Mouse (Mus musculus) subcutaneous adipose tissue, adult 2 months (tissue): Measurements from ENCODE around the gene Tubgcp2. TPM values are rescaled to one million over a fixed set of nuclear protein-coding genes. Genes with fewer than 3 reads are reported as not detected.

Experiments
- polyA plus RNA-seq: library from polyadenylated mRNA; depleted of rRNA; stranded (reverse); fragments of >200 nt; gene quantifications from 2 replicates; pipeline ENCODE4 v1.2.3, GENCODE M21; 2012; ENCODE audit warnings: low replicate concordance; rRNA removed

The Tubgcp2 gene
- polyA plus RNA-seq: 28.2 and 39.2 TPM in 2 replicates

GRCm38 (mm10) chr7:140036281-140037170, at the start of gene Tubgcp2, which contains the start of gene Zfp511:
Tubgcp2 (minus strand) TSS chr7:140036669.
Zfp511 (plus strand) TSS chr7:140036391.

GRCm38 (mm10) chr7:140082242-140082678, 45.8 kb upstream of the Tubgcp2 start, which contains the start of gene Caly:
Caly (minus strand) TSS chr7:140082548.

DNA sequence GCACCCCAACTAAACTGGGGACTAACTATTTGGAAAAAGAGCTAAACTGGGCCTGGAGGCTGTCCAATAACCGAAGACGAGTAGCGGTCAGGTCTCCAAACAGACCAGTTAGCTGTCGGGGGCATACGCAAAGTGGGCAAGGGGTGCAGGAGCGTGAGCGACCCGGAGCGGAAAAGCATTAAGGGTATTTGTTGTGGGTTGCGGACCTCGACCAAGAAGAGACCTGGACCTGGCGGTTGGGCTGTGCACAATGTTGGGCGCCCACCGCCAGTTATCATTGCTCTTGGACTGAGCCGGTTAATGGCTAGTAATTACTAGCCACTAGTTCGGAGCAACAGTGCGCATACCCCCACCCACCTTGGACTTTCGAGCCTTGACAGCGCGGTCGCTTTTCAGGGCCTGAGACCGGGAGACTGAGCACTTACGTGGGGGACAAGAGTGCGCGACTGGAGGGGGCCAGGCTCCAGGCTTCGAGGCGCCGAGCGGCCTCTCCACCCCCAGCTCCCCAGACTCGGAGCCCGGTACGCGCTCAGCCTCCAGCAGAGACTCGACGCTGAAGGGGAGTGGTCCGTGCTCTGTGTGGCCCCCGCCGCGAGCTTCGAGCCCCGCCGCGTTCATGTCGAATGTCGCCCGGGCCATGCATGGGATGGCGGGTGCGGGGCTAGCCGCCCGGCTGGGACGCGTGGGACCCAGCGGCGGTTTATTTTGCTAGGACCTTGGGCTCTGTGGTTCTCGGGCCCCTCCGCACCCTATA, 12.1 kb upstream of the Tubgcp2 start, which contains the start of gene Msx3:
Gene Msx3 (minus strand): TSS at position 729 of the 754 bp plus-strand sequence.

GRCm38 (mm10) chr7:139992406-139992805, 44.1 kb downstream of the Tubgcp2 start, which contains the start of gene Adam8:
Adam8 (minus strand) TSS chr7:139992562.

GRCm38 (mm10) chr7:139978278-139978892, 58.1 kb downstream of the Tubgcp2 start, which contains the start of gene 6430531B16Rik:
6430531B16Rik (minus strand) TSS chr7:139978755.

Other genes with a start within 250 kb of the Tubgcp2 start
- gene Adgra1, start 202.5 kb downstream of the Tubgcp2 start, polyA plus RNA-seq: 0.18 TPM in 1 of 2 replicates, not detected in the other
- gene Kndc1, start 142.0 kb downstream of the Tubgcp2 start, polyA plus RNA-seq: not detected in 2 replicates
- not detected in 2 replicates for gene Utf1, start 92.9 kb downstream of the Tubgcp2 start, polyA plus RNA-seq
- gene 6430531B16Rik, start 57.9 kb downstream of the Tubgcp2 start, polyA plus RNA-seq: 0.14 and 0.32 TPM in 2 replicates
- 12.3 and 18.5 TPM in 2 replicates for gene Adam8, start 44.1 kb downstream of the Tubgcp2 start, polyA plus RNA-seq
- 45.5 and 100 TPM in 2 replicates for gene Zfp511, start 278 bp downstream of the Tubgcp2 start, polyA plus RNA-seq
- not detected in 2 replicates for gene Msx3, start 12.4 kb upstream of the Tubgcp2 start, polyA plus RNA-seq
- 0.18 and 0.19 TPM in 2 replicates for gene Caly, start 45.9 kb upstream of the Tubgcp2 start, polyA plus RNA-seq
- gene Prap1, start 56.7 kb upstream of the Tubgcp2 start, polyA plus RNA-seq: 1.7 and 21.1 TPM in 2 replicates
- gene Fuom, start 65.8 kb upstream of the Tubgcp2 start, polyA plus RNA-seq: 46.2 and 65.2 TPM in 2 replicates
- gene Paox, start 79.1 kb upstream of the Tubgcp2 start, polyA plus RNA-seq: 27.3 and 32.0 TPM in 2 replicates
- gene Echs1, start 79.8 kb upstream of the Tubgcp2 start, polyA plus RNA-seq: 240 and 347 TPM in 2 replicates
- gene Mtg1, start 100.9 kb upstream of the Tubgcp2 start, polyA plus RNA-seq: 30.3 and 50.3 TPM in 2 replicates
- 0.89 and 2.7 TPM in 2 replicates for gene Sprn, start 118.2 kb upstream of the Tubgcp2 start, polyA plus RNA-seq
- not detected in 2 replicates for gene Olfr522, start 128.1 kb upstream of the Tubgcp2 start, polyA plus RNA-seq
- not detected in 2 replicates for gene Olfr523, start 136.5 kb upstream of the Tubgcp2 start, polyA plus RNA-seq
- gene Olfr524, start 169.3 kb upstream of the Tubgcp2 start, polyA plus RNA-seq: not detected in 2 replicates
- 0.36 and 1.7 TPM in 2 replicates for gene Cd163l1, start 181.6 kb upstream of the Tubgcp2 start, polyA plus RNA-seq
- 0.04 and 0.13 TPM in 2 replicates for gene 5830411N06Rik, start 210.6 kb upstream of the Tubgcp2 start, polyA plus RNA-seq